Mouse (Mus musculus) forebrain, embryonic 16.5 days (tissue): ENCODE measurements around the gene Ptrh1. TPM values are rescaled to one million over a fixed set of nuclear protein-coding genes. Genes with fewer than 3 reads are reported as not detected.
A peak's percentile ranks its signal among the peaks of the same experiment; 100 is the strongest.

Experiments used
- ATAC-seq: fragments of 200-750 bp; cut with Nextera tagmentation; 2 replicates; pipeline ENCODE4 v1.8.0; 2017; ENCODE audit warnings: mild to moderate bottlenecking, moderate library complexity
- H3K27ac ChIP-seq: fragments of 300-500 bp; sonication (generic); 2 replicates; pipeline ENCODE4 v1.5.1; 2014; ENCODE audit warnings: low read length, control low read depth
- H3K27me3 ChIP-seq: fragments of 300-500 bp; sonication (generic); replicated peaks from 2 replicates; pipeline ENCODE4 v1.6.1; 2014; ENCODE audit warnings: low read length; ENCODE audit not compliant: control insufficient read depth, insufficient read depth
- H3K36me3 ChIP-seq: fragments of 300-500 bp; sonication (generic); 2 replicates; pipeline ENCODE4 v1.6.1; 2014; ENCODE audit not compliant: control insufficient read depth, insufficient read depth
- H3K4me1 ChIP-seq: fragments of 300-500 bp; sonication (generic); replicated peaks from 2 replicates; pipeline ENCODE4 v1.6.1; 2014; ENCODE audit warnings: low read length; ENCODE audit not compliant: control insufficient read depth, insufficient read depth
- H3K4me2 ChIP-seq: fragments of 300-500 bp; sonication (generic); 2 replicates; pipeline ENCODE4 v1.6.1; 2014; ENCODE audit warnings: mild to moderate bottlenecking, low read length, control low read depth
- H3K4me3 ChIP-seq: fragments of 300-500 bp; sonication (generic); replicated peaks from 2 replicates; pipeline ENCODE4 v1.5.1; 2014; ENCODE audit warnings: mild to moderate bottlenecking, low read length, control low read depth
- H3K9ac ChIP-seq: fragments of 300-500 bp; sonication (generic); replicated peaks from 2 replicates; pipeline ENCODE4 v1.6.1; 2014; ENCODE audit warnings: low read depth, low read length, control low read depth
- H3K9me3 ChIP-seq: fragments of 300-500 bp; sonication (generic); 2 replicates; pipeline ENCODE4 v1.6.1; 2016; ENCODE audit warnings: low read length; ENCODE audit not compliant: control insufficient read depth
- WGBS: fragments of 180-500 bp; shearing (Covaris S2); extraction: QIAGEN DNeasy Blood & Tissue Kit; methylation state at CpG from one replicate; pipeline ENCODE4 v1.1.7; 2014; 5-methylcytosine and 5-hydroxymethylcytosine counted together
- polyA plus RNA-seq: library from polyadenylated mRNA; unstranded; fragments of >200 nt; fragmentation: Nextera tagmentation; extraction: Ambion mirVana; gene quantifications from 2 replicates; pipeline ENCODE4 v1.2.1, GENCODE M21; 2015

Ptrh1 gene
- polyA plus RNA-seq, 1 experiment from 2014 or later: 6.9 TPM

DNA sequence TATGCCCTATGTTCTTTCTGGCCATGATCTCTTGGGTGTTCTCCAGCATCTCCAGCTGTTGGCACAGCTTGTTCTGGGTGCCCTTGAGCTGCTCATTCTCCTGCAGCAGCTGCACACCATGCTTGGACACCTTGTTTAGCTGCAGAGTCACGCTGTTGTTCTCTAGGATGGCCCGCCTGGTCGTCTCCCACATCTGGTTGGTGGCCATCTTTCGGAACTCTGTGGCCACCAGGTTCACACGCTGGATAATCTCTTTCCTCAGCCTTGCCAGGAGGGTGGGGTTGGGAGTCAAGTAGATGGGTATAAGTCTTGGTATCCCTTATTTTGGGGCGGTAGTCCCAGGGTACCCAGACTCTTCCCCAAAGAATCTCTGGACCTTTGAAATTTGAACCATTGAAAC is 4.1 kb downstream of the Ptrh1 start:
- 90% methylated on average over 6 of the region's 6 CpGs for WGBS

DNA sequence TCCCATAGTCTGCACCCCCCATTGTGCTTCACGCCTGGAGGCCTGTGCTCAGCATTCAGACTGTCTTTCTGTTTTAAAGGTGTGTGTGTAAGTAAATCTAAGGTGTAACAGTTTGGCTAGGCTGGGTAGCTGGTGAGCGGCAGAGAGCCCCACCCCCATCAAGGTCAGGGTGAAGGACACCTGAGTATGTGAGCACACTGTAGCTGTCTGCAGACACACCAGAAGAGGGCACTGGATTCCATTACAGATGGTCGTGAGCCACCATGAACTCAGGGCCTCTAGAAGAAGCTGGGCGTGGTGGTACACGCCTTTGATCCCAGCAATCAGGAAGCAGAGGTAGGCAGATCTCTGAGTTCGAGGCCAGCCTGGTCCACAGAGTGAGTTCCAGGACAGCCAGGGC is 6.1 kb downstream of the Ptrh1 start:
- no peak overlapping the region for H3K27ac ChIP-seq
- no peak overlapping the region for H3K4me3 ChIP-seq
- WGBS: 82% methylated on average over 6 of the region's 6 CpGs
- H3K27me3 ChIP-seq: no peaks in the 10 kb centered on the region
- no peak overlapping the region for H3K4me2 ChIP-seq
- no peaks in the 10 kb centered on the region for H3K36me3 ChIP-seq
- ATAC-seq: no peak
- no peaks in the 10 kb centered on the region for H3K4me1 ChIP-seq
- H3K9me3 ChIP-seq: no peaks in the 10 kb centered on the region
- H3K9ac ChIP-seq: no peak overlapping the region

More for the DNA sequence above, 4.1 kb downstream of the Ptrh1 start:
- no peaks in the 10 kb centered on the region for H3K9me3 ChIP-seq
- ATAC-seq: no peak
- no peak overlapping the region for H3K27ac ChIP-seq
- H3K4me1 ChIP-seq: peaks cover 13% of the 10 kb centered on the region
- H3K27me3 ChIP-seq: no peaks in the 10 kb centered on the region
- H3K4me2 ChIP-seq: no peak overlapping the region
- H3K9ac ChIP-seq: no peak overlapping the region
- H3K4me3 ChIP-seq: no peak overlapping the region
- H3K36me3 ChIP-seq: no peaks in the 10 kb centered on the region

DNA sequence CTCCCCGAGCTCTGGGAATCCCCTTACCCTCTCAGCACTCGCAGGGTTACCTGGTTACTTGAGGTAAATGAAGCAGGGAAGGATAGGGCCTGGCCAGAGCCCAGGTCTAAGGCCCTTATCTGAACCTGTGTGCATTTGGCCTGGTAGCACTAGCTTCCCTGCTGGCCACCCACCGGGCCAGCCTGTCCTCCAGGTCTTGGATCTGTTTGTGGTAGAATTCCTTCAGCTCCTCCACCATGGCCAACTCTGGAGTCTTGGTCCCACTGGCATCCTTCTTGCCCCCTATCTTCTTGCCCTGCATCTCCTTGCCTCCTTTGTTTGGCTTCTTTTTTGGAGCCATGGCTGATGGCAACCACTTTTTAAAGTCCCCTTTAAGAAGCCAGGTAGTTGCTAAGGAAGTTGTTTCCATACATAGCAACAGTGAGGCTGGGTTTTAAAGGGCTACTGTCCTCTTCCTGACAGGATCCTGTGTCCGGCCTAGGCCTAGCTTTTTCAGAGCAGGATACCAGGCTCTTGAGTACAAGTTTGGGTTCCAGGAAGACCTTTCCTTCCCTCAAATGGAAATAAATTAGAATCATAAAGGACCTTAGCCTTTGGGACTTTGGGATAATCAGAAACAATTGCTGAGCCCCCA is 8.6 kb downstream of the Ptrh1 start, which contains the start of gene Cfap157:
Cfap157 (minus strand) TSS at position 381 of the 634 bp plus-strand sequence.
- Histone ChIP-seq H3K4me2 (0 out of 2 replicates have a peak within 1 kb of the TSS, but pooled peaks have one; percentile 7), H3K9me3 (no peaks in the 10 kb centered on the region), H3K9ac (no peak within 1 kb of the TSS), H3K27ac (no peak within 1 kb of the TSS), H3K4me1 (no peaks in the 10 kb centered on the region), H3K36me3 (no peaks in the 10 kb centered on the region; the same call in 1 of the 2 replicates), H3K27me3 (no peaks in the 10 kb centered on the region), H3K4me3 (no peak within 1 kb of the TSS)
- whole genome bisulfite sequencing: 71% methylated on average over 4 of the region's 4 CpGs
- ATAC-seq: no peak

DNA sequence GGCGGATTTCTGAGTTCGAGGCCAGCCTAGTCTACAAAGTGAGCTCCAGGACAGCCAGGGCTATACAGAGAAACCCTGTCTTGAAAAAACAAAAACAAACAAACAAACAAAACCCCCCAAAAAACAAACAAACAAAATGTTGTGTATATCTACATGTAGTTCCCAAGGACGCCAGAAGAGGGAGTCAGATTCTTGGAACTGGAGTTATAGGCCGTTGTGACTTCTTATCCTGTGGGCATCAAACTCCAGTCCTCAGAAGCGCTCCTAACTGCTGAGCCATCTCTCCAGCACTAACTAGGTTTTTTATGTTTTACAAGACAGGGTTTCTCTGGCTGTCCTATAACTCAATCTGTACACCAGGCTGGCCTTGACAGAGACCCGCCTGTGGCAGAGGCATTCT is 11.6 kb downstream of the Ptrh1 start:
- H3K4me2 ChIP-seq: no peak overlapping the region
- WGBS: 72% methylated on average over 6 of the region's 6 CpGs
- H3K27ac ChIP-seq: no peak overlapping the region
- H3K9me3 ChIP-seq: no peaks in the 10 kb centered on the region
- no peaks in the 10 kb centered on the region for H3K4me1 ChIP-seq
- no peak overlapping the region for H3K4me3 ChIP-seq
- H3K27me3 ChIP-seq: no peaks in the 10 kb centered on the region
- no peak for ATAC-seq
- peaks cover 2% of the 10 kb centered on the region; the same call in 1 of the 2 replicates for H3K36me3 ChIP-seq
- H3K9ac ChIP-seq: no peak overlapping the region

DNA sequence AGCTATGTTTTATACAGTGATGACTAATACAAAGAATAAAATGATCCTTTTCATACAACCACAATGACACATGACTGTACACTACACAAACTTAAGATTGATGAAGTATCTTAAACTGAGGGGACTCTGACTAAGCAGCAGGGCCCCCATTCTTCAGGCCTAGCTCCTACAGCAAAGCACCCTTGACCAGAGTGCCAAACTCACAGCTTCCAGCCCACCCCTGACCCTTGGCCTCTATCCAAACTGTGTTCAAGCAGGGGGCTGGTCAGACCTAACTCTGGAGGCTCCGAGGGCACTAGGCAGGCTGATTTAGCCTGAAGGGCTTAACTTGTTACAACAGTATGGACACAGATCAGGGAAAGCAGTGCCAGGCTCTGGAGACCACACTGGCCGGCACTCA is 13.0 kb downstream of the Ptrh1 start:
- Histone ChIP-seq H3K4me3 (no peak overlapping the region), H3K36me3 (peaks cover 2% of the 10 kb centered on the region; the same call in 1 of the 2 replicates), H3K4me1 (no peaks in the 10 kb centered on the region), H3K4me2 (no peak overlapping the region), H3K9ac (no peak overlapping the region), H3K27ac (no peak overlapping the region), H3K9me3 (no peaks in the 10 kb centered on the region), H3K27me3 (no peaks in the 10 kb centered on the region)
- ATAC-seq: no peak
- 79% methylated on average over 2 of the region's 2 CpGs for WGBS

DNA sequence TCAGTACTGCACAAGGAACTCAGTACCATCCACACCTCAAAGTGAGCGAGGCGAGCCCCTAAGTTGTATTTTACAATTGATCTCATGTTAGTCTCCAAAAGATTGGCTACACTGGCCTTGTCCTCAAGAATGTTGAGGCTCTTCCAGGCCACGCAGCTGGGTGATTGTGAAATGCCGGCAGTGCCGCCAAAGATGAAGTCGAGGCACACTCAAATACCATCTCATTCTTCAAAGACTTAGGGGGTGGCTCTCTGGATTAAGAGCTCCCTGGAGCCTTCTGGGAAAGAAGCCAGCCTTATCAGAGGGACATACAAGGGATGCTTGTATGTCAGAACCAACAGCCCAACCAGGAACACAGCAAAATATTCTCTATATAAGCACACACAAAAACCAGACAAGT is 15.7 kb downstream of the Ptrh1 start:
- WGBS: 63% methylated on average over 6 of the region's 6 CpGs

DNA sequence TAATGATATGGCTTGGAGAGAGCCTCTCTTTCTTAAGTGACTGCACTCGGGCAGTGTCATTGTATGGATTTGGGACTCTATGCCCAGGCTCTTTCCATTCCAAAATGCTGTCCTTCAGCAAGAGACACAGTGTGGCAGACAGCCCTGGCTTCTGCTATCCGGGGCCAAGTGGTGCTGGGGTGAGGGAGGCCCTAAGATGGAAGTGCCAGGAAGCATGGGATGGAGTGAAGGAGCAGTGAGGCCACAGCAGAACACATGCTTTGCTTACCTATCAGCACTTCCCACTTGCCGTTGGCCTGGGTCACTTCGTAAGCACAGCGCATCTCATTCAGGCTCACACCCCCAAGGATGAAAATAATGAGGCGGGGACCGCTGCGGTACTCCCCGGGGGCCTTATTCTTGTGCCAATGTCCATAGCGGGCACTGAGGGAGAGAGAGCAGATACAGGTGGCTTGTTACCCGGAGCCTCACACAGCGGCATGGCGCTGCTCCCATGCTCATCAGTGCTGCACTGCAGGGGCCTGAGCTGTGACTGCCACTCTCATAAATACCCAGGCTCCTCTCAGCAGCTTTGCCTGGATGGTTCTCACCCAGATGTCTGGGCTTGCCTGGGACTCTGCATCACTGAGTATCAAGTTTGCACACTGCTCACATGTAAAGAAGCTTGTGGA is 20.3 kb downstream of the Ptrh1 start:
- Histone ChIP-seq H3K36me3 (peaks cover 24% of the 10 kb centered on the region), H3K27me3 (no peaks in the 10 kb centered on the region), H3K9me3 (no peaks in the 10 kb centered on the region), H3K27ac (no peak overlapping the region), H3K4me1 (no peaks in the 10 kb centered on the region), H3K4me2 (no peak overlapping the region), H3K4me3 (no peak overlapping the region), H3K9ac (no peak overlapping the region)
- ATAC-seq: no peak
- WGBS: 83% methylated on average over 13 of the region's 13 CpGs

More for the DNA sequence above, 15.7 kb downstream of the Ptrh1 start:
- Histone ChIP-seq H3K36me3 (peaks cover 6% of the 10 kb centered on the region; the same call in 1 of the 2 replicates), H3K27ac (no peak overlapping the region), H3K4me3 (no peak overlapping the region), H3K27me3 (no peaks in the 10 kb centered on the region), H3K4me2 (no peak overlapping the region), H3K9ac (no peak overlapping the region), H3K4me1 (no peaks in the 10 kb centered on the region), H3K9me3 (no peaks in the 10 kb centered on the region)
- no peak for ATAC-seq

DNA sequence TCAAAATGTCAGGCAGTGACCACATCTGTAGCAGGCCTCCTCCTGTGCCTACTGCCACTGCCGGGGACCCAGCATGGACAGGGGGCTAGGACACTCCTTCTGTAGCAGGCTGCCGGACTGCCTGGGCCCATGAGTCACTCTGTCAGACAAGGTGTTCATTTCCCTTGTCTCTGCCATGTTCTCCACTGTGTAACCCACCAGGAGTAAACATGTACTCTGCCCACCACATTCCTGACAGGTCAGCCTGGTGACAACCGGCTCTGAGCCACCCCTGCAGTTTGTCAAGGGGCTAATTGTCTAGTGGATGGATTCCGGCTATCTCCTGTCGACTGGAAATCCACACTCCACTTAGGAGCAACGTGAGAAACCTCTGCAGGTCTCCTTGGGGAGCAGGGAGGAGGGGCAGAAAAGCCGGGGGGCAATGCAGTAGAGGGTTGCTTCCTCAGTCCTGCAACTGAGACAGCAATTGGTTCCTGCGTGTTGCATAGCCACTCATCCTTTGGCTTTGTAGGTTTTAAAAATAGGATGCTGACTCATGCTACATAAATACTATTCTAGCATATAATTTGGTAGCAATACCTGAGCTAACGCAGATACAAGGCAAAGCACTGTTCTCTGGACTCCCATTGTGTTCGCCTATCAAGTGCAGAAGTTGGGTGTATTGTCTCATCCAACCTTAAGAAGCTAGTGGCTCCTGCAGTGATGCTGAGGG is 22.8 kb downstream of the Ptrh1 start:
- H3K27ac ChIP-seq: no peak overlapping the region
- 82% methylated on average over 10 of the region's 10 CpGs for WGBS
- H3K4me3 ChIP-seq: no peak overlapping the region
- no peak for ATAC-seq
- no peaks in the 10 kb centered on the region for H3K9me3 ChIP-seq
- no peaks in the 10 kb centered on the region for H3K27me3 ChIP-seq
- no peak overlapping the region for H3K9ac ChIP-seq
- no peak overlapping the region for H3K4me2 ChIP-seq
- H3K36me3 ChIP-seq: peaks cover 29% of the 10 kb centered on the region
- H3K4me1 ChIP-seq: no peaks in the 10 kb centered on the region

DNA sequence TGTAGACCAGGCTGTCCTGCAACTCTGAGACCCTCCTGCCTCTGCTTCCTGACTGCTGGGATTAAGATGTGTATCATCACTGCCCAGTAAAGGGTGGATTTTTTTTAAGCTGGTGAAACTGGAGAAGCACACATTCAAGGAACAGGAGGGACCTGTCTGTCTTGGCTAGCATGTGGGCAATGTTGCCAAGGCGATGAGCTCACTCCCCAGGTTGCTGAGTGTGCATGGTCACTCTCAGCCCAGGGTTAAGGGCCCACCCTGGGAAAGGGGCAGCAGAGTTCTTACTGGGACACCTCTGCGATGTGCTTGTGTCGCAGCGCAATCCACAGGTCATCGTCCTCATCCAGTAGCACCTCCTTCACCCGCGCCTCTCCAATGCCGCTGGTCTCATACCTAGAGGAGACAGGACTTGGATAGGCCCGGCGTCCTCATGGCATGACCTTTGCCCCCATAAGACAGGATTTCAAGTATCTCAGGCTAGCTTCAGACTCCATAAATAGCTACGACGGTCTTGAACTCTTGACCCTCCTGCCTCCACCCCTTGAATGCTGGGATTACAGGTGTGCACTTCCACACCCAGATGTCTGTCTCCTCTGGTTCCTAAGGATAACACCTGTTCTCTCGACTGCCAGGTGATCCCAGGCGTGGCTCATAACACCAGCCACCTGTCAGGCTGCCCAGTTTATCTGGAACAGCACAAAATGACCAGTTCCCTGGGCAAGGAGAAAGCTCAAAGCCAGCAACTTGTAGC is 33.4 kb downstream of the Ptrh1 start:
- H3K27ac ChIP-seq: no peak overlapping the region
- H3K9me3 ChIP-seq: no peaks in the 10 kb centered on the region
- H3K4me2 ChIP-seq: no peak overlapping the region
- H3K9ac ChIP-seq: no peak overlapping the region
- H3K36me3 ChIP-seq: peaks cover 22% of the 10 kb centered on the region
- no peaks in the 10 kb centered on the region for H3K27me3 ChIP-seq
- H3K4me1 ChIP-seq: no peaks in the 10 kb centered on the region
- no peak for ATAC-seq
- H3K4me3 ChIP-seq: no peak overlapping the region
- WGBS: 96% methylated on average over 14 of the region's 14 CpGs
